9 mouse cellular contexts compared by ENCODE assay signal in genomic region chr4:59196346-59197077, GRCm38 (mm10). TPM values are rescaled to one million over a fixed set of nuclear protein-coding genes. Genes with fewer than 3 reads are reported as not detected.
DNase-seq lines count a peak whose midpoint lies in the region; ATAC-seq and TF ChIP-seq lines count a peak whose summit lies in the region.
"Had no signal": no experiment of that assay in that cellular context is flagged by ENCODE, and none has a peak within 500 bp of the region (broad histone marks: within the 10 kb centered on the region; RNA-seq: fewer than 3 reads in every experiment).

No protein-coding gene starts in this region.

- TF ChIP-seq RAD21 in CH12.LX (IDR thresholded peaks at IDR 0.05; ENCODE audit: low read depth, low read length), result no peak

- DNase-seq in heart, postnatal 25 days (ENCODE audit: low spot score), result no peak
- no peak for DNase-seq in CH12.LX (ENCODE audit: extremely low read depth)
- DNase-seq in hindbrain, embryonic 14.5 days (ENCODE audit: low spot score), result no peak
- no peak for DNase-seq in testis, postnatal 14 days (ENCODE audit: low spot score)
- no peak for DNase-seq in urinary bladder, postnatal 36 days (ENCODE audit: low spot score in 2 of 2)

- dilution Hi-C loops in CH12.LX (cut with MboI; ENCODE audit: extremely low pct_ligation_motif_present, extremely low pct_unique_long_range_greater_than_20kb, low sequenced_read_pairs), result no loop called here

- no peak for TF ChIP-seq CTCF in CH12.LX (conservative IDR thresholded peaks at IDR 0.05 in 1 of 2, IDR thresholded peaks at IDR 0.05 in 1 of 2; ENCODE audit: low read depth in 2 of 2, low read length in 2 of 2)

- no peak overlapping the region for H3K9ac ChIP-seq in heart, embryonic 11.5 days (ENCODE audit: low read depth, low read length)
- H3K9ac ChIP-seq in CH12.LX (ENCODE audit: insufficient read depth, low read depth), result no peak overlapping the region; the same call in 1 of the 2 replicates
- no peak overlapping the region for H3K9ac ChIP-seq in hindbrain, embryonic 14.5 days

- H3K79me2 ChIP-seq in CH12.LX (replicated peaks; ENCODE audit: control insufficient read depth, extremely low read depth, insufficient read depth, poor library complexity, severe bottlenecking), result peaks cover 80% of the 10 kb centered on the region

- no peaks in the 10 kb centered on the region for H3K27me3 ChIP-seq in heart, embryonic 11.5 days (ENCODE audit: control insufficient read depth, insufficient read depth, low read length)
- no peaks in the 10 kb centered on the region for H3K27me3 ChIP-seq in CH12.LX (replicated peaks)
- no peaks in the 10 kb centered on the region for H3K27me3 ChIP-seq in hindbrain, embryonic 14.5 days (ENCODE audit: control insufficient read depth, insufficient read depth, low read length)

- peak overlapping the region; percentile 27 for H3K4me2 ChIP-seq in heart, embryonic 11.5 days
- peak overlapping the region; percentile 61 for H3K4me2 ChIP-seq in CH12.LX (ENCODE audit: insufficient read depth, low read depth, poor library complexity, severe bottlenecking)
- no peak overlapping the region for H3K4me2 ChIP-seq in hindbrain, embryonic 14.5 days (replicated peaks)

- TF ChIP-seq POLR2A in CH12.LX (IDR thresholded peaks at IDR 0.05; ENCODE audit: low read depth, low read length), result no peak

- 18% methylated on average over 12 of the region's 12 CpGs for WGBS in heart, embryonic 11.5 days (ENCODE audit: insufficient replicate concordance)
- WGBS in hindbrain, embryonic 14.5 days, result 38% methylated on average over 12 of the region's 12 CpGs

- intact Hi-C loops in heart, postnatal 25 days (cut with DNase I), result loop anchor here (5.0 kb wide), 1 partner anchor 41 kb away; no protein-coding TSS in a partner anchor

- H3K9me3 ChIP-seq in heart, embryonic 11.5 days (replicated peaks; ENCODE audit: control insufficient read depth, low read length), result no peaks in the 10 kb centered on the region
- H3K9me3 ChIP-seq in CH12.LX (replicated peaks; ENCODE audit: low read length), result no peaks in the 10 kb centered on the region
- no peaks in the 10 kb centered on the region for H3K9me3 ChIP-seq in hindbrain, embryonic 14.5 days (ENCODE audit: control insufficient read depth, low read length)

- H3K4me3 ChIP-seq in heart, embryonic 11.5 days (ENCODE audit: low read depth, low read length), result no peak overlapping the region; the same call in 1 of the 2 replicates
- peak overlapping the region in 1 of 3 experiments; percentile 5 for H3K4me3 ChIP-seq in CH12.LX (replicated peaks in 1 of 3; ENCODE audit: low read depth in 2 of 3, low read length in 2 of 3, poor library complexity in 1 of 3)
- H3K4me3 ChIP-seq in hindbrain, embryonic 14.5 days (replicated peaks; ENCODE audit: low read length), result no peak overlapping the region

- no peaks in the 10 kb centered on the region for H3K36me3 ChIP-seq in heart, embryonic 11.5 days (ENCODE audit: control insufficient read depth, insufficient read depth, low read length)
- peaks cover 0 to 19% of the 10 kb centered on the region in 2 experiments for H3K36me3 ChIP-seq in CH12.LX (replicated peaks in 1 of 2; ENCODE audit: control insufficient read depth in 1 of 2, insufficient read depth in 1 of 2, low read length in 1 of 2)
- H3K36me3 ChIP-seq in hindbrain, embryonic 14.5 days (replicated peaks; ENCODE audit: control insufficient read depth, insufficient read depth), result no peaks in the 10 kb centered on the region

- H3K27ac ChIP-seq in heart, embryonic 11.5 days (ENCODE audit: low read depth, low read length), result peak overlapping the region; percentile 46
- no peak overlapping the region for H3K27ac ChIP-seq in CH12.LX (ENCODE audit: insufficient read depth, low read depth)
- no peak overlapping the region for H3K27ac ChIP-seq in hindbrain, embryonic 14.5 days

- H3K4me1 ChIP-seq in heart, embryonic 11.5 days (ENCODE audit: control insufficient read depth, insufficient read depth, low read length), result peaks cover 29% of the 10 kb centered on the region
- peaks cover 40 to 86% of the 10 kb centered on the region in 2 experiments for H3K4me1 ChIP-seq in CH12.LX (ENCODE audit: control insufficient read depth in 1 of 2, insufficient read depth in 2 of 2)
- H3K4me1 ChIP-seq in hindbrain, embryonic 14.5 days (replicated peaks; ENCODE audit: control insufficient read depth, insufficient read depth, low read length), result peaks cover 22% of the 10 kb centered on the region

- in situ Hi-C loops in CH12.LX (cut with MboI; ENCODE audit: low pct_ligation_motif_present, low pct_unique_long_range_greater_than_20kb, low sequenced_read_pairs), result loop anchor here (25.0 kb wide), 1 partner anchor 141 kb away; no protein-coding TSS in a partner anchor

- ATAC-seq in heart, embryonic 11.5 days (replicated peaks; ENCODE audit: insufficient number of reproducible peaks, low FRiP score, low TSS enrichment), result no peak; the same call in 1 of the 2 replicates
- peak; percentile 48; the same call in 1 of the 2 replicates for ATAC-seq in hindbrain, embryonic 14.5 days (ENCODE audit: low FRiP score)
- peak; percentile 54 for ATAC-seq in megakaryocyte-erythroid progenitor cell, adult 5-6 weeks (replicated peaks; ENCODE audit: low FRiP score, low TSS enrichment, poor library complexity, severe bottlenecking)
- no peak for ATAC-seq in monocyte, adult 5-6 weeks (replicated peaks; ENCODE audit: insufficient number of reproducible peaks, low FRiP score, low TSS enrichment, poor library complexity, severe bottlenecking)

- no peak for TF ChIP-seq EP300 in CH12.LX (IDR thresholded peaks at IDR 0.05; ENCODE audit: low read length)

TF ChIP-seq in CH12.LX, 34 proteins besides CTCF, POLR2A, EP300 and RAD21:
- no peak for TF ChIP-seq PAX5 (IDR thresholded peaks at IDR 0.05; ENCODE audit: low read length)
- no peak for TF ChIP-seq UBTF (IDR thresholded peaks at IDR 0.05; ENCODE audit: low read depth, low read length)
- TF ChIP-seq ZMIZ1 (IDR thresholded peaks at IDR 0.05; ENCODE audit: low read depth, low read length), result no peak
- TF ChIP-seq ZC3H11A (IDR thresholded peaks at IDR 0.05; ENCODE audit: low read depth, low read length), result no peak

RNA-seq across cellular contexts. Expression of gene Ugcg, which starts 7.5 kb away (rescaled TPM):
- 10.7 and 14.8 TPM in 2 replicates for polyA plus RNA-seq in heart, embryonic 11.5 days (2014; fragmentation: Nextera tagmentation; extraction: Ambion mirVana)
- total RNA-seq in heart, postnatal 25 days (2021), result 10 to 100 TPM; 14.4 to 15.1 TPM
- total RNA-seq in CH12.LX (2012; rRNA removed) (28.7 and 33.8 TPM in 2 replicates), CH12.LX (2014; rRNA removed) (68.7 and 69.5 TPM in 2 replicates)
- 24.2 and 25.8 TPM in 2 replicates for polyA plus RNA-seq in CH12.LX (2012; ENCODE audit: insufficient read length, low read depth)
- polyA plus RNA-seq in hindbrain, embryonic 14.5 days (2014; fragmentation: Nextera tagmentation; extraction: Ambion mirVana), result 22.5 and 24.7 TPM in 2 replicates
- 223 and 236 TPM in 2 replicates for total RNA-seq in megakaryocyte-erythroid progenitor cell, adult 5-6 weeks (2014; fragmentation: Nextera tagmentation)
- total RNA-seq in megakaryocyte-erythroid progenitor cell, adult 5-6 weeks (2017), result 225 and 282 TPM in 2 replicates
- 254 to 534 TPM (median 259 TPM) in 3 replicates for total RNA-seq in monocyte, adult 5-6 weeks (2017)

RNA-seq across cellular contexts. Expression of gene AI481877, which starts 57.7 kb away (rescaled TPM):
- not detected in 2 replicates for polyA plus RNA-seq in heart, embryonic 11.5 days (2014; fragmentation: Nextera tagmentation; extraction: Ambion mirVana)
- total RNA-seq in heart, postnatal 25 days (2021), result not detected
- total RNA-seq in CH12.LX (2012; rRNA removed) (not detected in 2 replicates), CH12.LX (2014; rRNA removed) (not detected in 2 replicates)
- not detected in 2 replicates for polyA plus RNA-seq in CH12.LX (2012; ENCODE audit: insufficient read length, low read depth)
- not detected in 2 replicates for polyA plus RNA-seq in hindbrain, embryonic 14.5 days (2014; fragmentation: Nextera tagmentation; extraction: Ambion mirVana)
- not detected in 2 replicates for total RNA-seq in megakaryocyte-erythroid progenitor cell, adult 5-6 weeks (2014; fragmentation: Nextera tagmentation)
- not detected in 2 replicates for total RNA-seq in megakaryocyte-erythroid progenitor cell, adult 5-6 weeks (2017)
- total RNA-seq in monocyte, adult 5-6 weeks (2017), result 0.43 TPM in 1 of 3 replicates, not detected in the others
- total RNA-seq: left cerebral cortex, postnatal 14 days had no signal

Comparison
In these comparisons a context has a peak if more than half of its experiments do, and no peak if none do; other contexts are left out.
1. ATAC-seq: peak in hindbrain, embryonic 14.5 days (single experiment) and megakaryocyte-erythroid progenitor cell, adult 5-6 weeks (single experiment); none in heart, embryonic 11.5 days (single experiment) and monocyte, adult 5-6 weeks (single experiment).